Comparison of ENCODE assay signal across 9 mouse cellular contexts in genomic region chr7:90150311-90150710, GRCm38 (mm10). TPM values are rescaled to one million over a fixed set of nuclear protein-coding genes. Genes with fewer than 3 reads are reported as not detected.
A peak's percentile ranks its signal among the peaks of the same experiment; 100 is the strongest.
DNase-seq lines count a peak whose midpoint lies in the region; ATAC-seq and TF ChIP-seq lines count a peak whose summit lies in the region.
"Had no signal": no experiment of that assay in that cellular context is flagged by ENCODE, and none has a peak within 500 bp of the region (broad histone marks: within the 10 kb centered on the region; RNA-seq: fewer than 3 reads in every experiment).

No protein-coding gene starts in this region.

- peaks cover 32% of the 10 kb centered on the region for H3K4me1 ChIP-seq in G1E (ENCODE audit: insufficient read depth, low read depth, low read length)
- H3K4me1 ChIP-seq in liver, embryonic 14.5 days (replicated peaks; ENCODE audit: control insufficient read depth in 2 of 2, insufficient read depth in 2 of 2, low read length in 1 of 2) = peaks cover 31 to 41% of the 10 kb centered on the region in 2 experiments
- H3K4me1 ChIP-seq in neural tube, embryonic 13.5 days (replicated peaks) = peaks cover 23% of the 10 kb centered on the region

- no peak overlapping the region for H3K4me3 ChIP-seq in G1E (ENCODE audit: low read depth, low read length)
- no peak overlapping the region for H3K4me3 ChIP-seq in liver, embryonic 14.5 days (ENCODE audit: insufficient read depth in 1 of 2, low read depth in 2 of 2, low read length in 2 of 2)
- H3K4me3 ChIP-seq in neural tube, embryonic 13.5 days = no peak overlapping the region
- H3K4me3 ChIP-seq: erythroblast, embryonic 14.5 days had no signal

- no peaks in the 10 kb centered on the region for H3K27me3 ChIP-seq in G1E (ENCODE audit: insufficient read depth, low read length)
- no peaks in the 10 kb centered on the region for H3K27me3 ChIP-seq in liver, embryonic 14.5 days (ENCODE audit: control insufficient read depth, insufficient read depth, low read length)
- H3K27me3 ChIP-seq in neural tube, embryonic 13.5 days = no peaks in the 10 kb centered on the region

- no peak overlapping the region for H3K4me2 ChIP-seq in liver, embryonic 14.5 days (ENCODE audit: low read depth)
- no peak overlapping the region for H3K4me2 ChIP-seq in neural tube, embryonic 13.5 days

- no peak overlapping the region for H3K27ac ChIP-seq in liver, embryonic 14.5 days
- no peak overlapping the region for H3K27ac ChIP-seq in neural tube, embryonic 13.5 days (replicated peaks)

- peaks cover 14% of the 10 kb centered on the region for H3K36me3 ChIP-seq in G1E (replicated peaks)
- peaks cover 32% of the 10 kb centered on the region for H3K36me3 ChIP-seq in liver, embryonic 14.5 days (replicated peaks; ENCODE audit: control insufficient read depth, insufficient read depth, low read depth)
- H3K36me3 ChIP-seq in neural tube, embryonic 13.5 days = no peaks in the 10 kb centered on the region

- no peaks in the 10 kb centered on the region for H3K9me3 ChIP-seq in G1E (replicated peaks)
- no peaks in the 10 kb centered on the region for H3K9me3 ChIP-seq in liver, embryonic 14.5 days (ENCODE audit: control insufficient read depth, low read length)
- H3K9me3 ChIP-seq in neural tube, embryonic 13.5 days = no peaks in the 10 kb centered on the region

- TF ChIP-seq EP300 in liver, embryonic 14.5 days (IDR thresholded peaks at IDR 0.05; ENCODE audit: low read depth) = 0 out of 2 replicates have a peak, but pooled peaks have one; percentile 27

- no peak overlapping the region for H3K9ac ChIP-seq in liver, embryonic 14.5 days (replicated peaks)
- H3K9ac ChIP-seq in neural tube, embryonic 13.5 days = no peak overlapping the region

- DNase-seq in A20 (ENCODE audit: low read depth, low spot score) = peak; percentile 58
- no peak for DNase-seq in G1E (ENCODE audit: low spot score)
- peak; percentile 61 for DNase-seq in cerebellum, adult 8-10 months
- DNase-seq in gastrocnemius, postnatal 10 days = peak; percentile 49
- DNase-seq in liver, embryonic 14.5 days (ENCODE audit: low read depth in 3 of 3, low spot score in 3 of 3) = no peak
- DNase-seq in thymus, postnatal 10 days (ENCODE audit: low spot score in 2 of 2) = peak; percentile 22 to 52

- 40% methylated on average over 2 of the region's 2 CpGs for WGBS in liver, embryonic 14.5 days (ENCODE audit: insufficient replicate concordance)
- WGBS in neural tube, embryonic 13.5 days = 50% methylated on average over 2 of the region's 2 CpGs

- ATAC-seq in G1E (ENCODE audit: extremely low read depth, insufficient number of reproducible peaks, low FRiP score, poor library complexity, severe bottlenecking) = peak; percentile 43; the same call in 1 of the 2 replicates
- peak; percentile 69 for ATAC-seq in inflammation-experienced regulatory T-cells, adult 6 months
- ATAC-seq in liver, embryonic 14.5 days (ENCODE audit: insufficient read depth) = no peak
- ATAC-seq in neural tube, embryonic 13.5 days (ENCODE audit: low read depth) = 0 out of 2 replicates have a peak, but pooled peaks have one; percentile 59

- no peak for TF ChIP-seq CTCF in G1E (IDR thresholded peaks at IDR 0.05; ENCODE audit: low read depth, low read length)
- TF ChIP-seq CTCF in liver, embryonic 14.5 days (IDR thresholded peaks at IDR 0.05; ENCODE audit: low read depth) = peak; percentile 85

RNA-seq across cellular contexts. Expression of gene Picalm, which starts 20.3 kb away (rescaled TPM):
- total RNA-seq in G1E (2014; fragmentation: Nextera tagmentation) = 367 and 377 TPM in 2 replicates
- total RNA-seq in G1E (2017) = 155 and 166 TPM in 2 replicates
- 62.8 and 67.8 TPM in 2 replicates for polyA plus RNA-seq in G1E (2012)
- total RNA-seq in gastrocnemius, postnatal 10 days (2021) = 100 to 1,000 TPM; 152 to 168 TPM
- 10 to 100 TPM; 60.5 to 86.9 (median 80.0) TPM for polyA plus RNA-seq in inflammation-experienced regulatory T-cells, adult 6 months (2017; shearing (Covaris generic))
- 97.1 and 138 TPM in 2 replicates for polyA plus RNA-seq in liver, embryonic 14.5 days (2012; rRNA removed)
- 61.5 and 63.2 TPM in 2 replicates for polyA plus RNA-seq in liver, embryonic 14.5 days (2014; fragmentation: Nextera tagmentation; extraction: Ambion mirVana)
- 39.0 and 39.5 TPM in 2 replicates for polyA plus RNA-seq in neural tube, embryonic 13.5 days (2015; fragmentation: Nextera tagmentation; extraction: Ambion mirVana)

Comparison
In these comparisons a context has a peak if more than half of its experiments do, and no peak if none do; other contexts are left out.
1. DNase-seq: peak in A20 (single experiment), cerebellum, adult 8-10 months (single experiment), gastrocnemius, postnatal 10 days (single experiment) and thymus, postnatal 10 days (2 of 2); none in G1E (single experiment) and liver, embryonic 14.5 days (0 of 3).